Mouse (Mus musculus) layer of hippocampus, adult 8-10 months (tissue): Measurements from ENCODE around the gene Ppt1. TPM values are rescaled to one million over a fixed set of nuclear protein-coding genes. Genes with fewer than 3 reads are reported as not detected.
"Not testable (repeated sequence)": the region's sequence is repeated elsewhere in the genome, so short reads cannot be mapped to it uniquely, and the experiment has no call there.

Experiments used
- DNase-seq, 2 experiments: peaks; one replicate each; pipeline ENCODE4 v3.0.0; 2022; ENCODE audit warnings: low spot score in 2 of 2
- total RNA-seq, 4 experiments: library from RNA; stranded (reverse); gene quantifications; 2 replicates each; pipeline ENCODE4 v1.2.4; 2022

The Ppt1 gene
- total RNA-seq, result 100 to 1,000 TPM in 3 of 4 experiments, 10 to 100 TPM in 1; 91.5 to 118 (median 113) TPM

DNA sequence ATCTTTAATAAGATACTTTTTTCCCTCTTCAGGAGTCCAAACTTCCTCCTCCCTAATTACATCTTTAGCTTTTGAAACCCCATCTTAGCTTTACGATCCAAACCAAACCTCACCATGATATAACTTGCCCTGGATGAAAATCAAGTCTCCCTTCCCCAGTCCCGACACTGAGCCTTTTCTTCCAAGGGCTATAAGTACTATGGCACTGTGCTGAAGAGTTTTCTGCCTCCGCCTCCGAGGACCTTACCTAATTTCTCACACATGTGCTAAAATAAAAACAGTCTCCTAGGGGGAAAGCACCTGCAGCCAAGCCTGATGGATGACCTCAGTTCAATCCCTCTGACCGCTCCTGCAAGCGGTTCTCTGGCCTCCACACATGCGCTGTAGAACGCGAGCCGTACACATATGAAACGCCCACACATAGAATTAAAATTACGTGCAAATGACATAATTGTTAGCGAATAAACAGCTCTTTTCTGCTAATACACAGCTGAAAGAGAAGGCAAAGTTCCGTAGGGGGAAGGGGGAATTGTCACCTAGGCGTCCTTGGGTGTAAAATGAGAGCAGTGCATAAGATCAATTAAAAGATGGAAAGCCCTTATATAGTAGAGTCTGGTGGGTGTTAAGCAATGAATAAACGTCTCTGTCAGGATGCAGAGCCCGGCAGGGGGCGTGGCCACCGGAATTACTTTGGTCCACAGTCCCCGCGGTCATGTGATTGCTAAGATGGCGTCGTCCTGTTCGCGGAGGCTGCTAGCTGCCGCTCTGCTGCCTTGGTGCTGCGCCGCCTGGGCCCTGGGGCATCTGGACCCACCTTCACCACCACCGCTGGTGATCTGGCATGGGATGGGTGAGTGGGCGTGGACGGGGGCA is at the start of gene Ppt1:
Gene Ppt1 (plus strand): TSS at position 713 of the 873 bp plus-strand sequence.
- peak; percentile 89 to 93 for DNase-seq

DNA sequence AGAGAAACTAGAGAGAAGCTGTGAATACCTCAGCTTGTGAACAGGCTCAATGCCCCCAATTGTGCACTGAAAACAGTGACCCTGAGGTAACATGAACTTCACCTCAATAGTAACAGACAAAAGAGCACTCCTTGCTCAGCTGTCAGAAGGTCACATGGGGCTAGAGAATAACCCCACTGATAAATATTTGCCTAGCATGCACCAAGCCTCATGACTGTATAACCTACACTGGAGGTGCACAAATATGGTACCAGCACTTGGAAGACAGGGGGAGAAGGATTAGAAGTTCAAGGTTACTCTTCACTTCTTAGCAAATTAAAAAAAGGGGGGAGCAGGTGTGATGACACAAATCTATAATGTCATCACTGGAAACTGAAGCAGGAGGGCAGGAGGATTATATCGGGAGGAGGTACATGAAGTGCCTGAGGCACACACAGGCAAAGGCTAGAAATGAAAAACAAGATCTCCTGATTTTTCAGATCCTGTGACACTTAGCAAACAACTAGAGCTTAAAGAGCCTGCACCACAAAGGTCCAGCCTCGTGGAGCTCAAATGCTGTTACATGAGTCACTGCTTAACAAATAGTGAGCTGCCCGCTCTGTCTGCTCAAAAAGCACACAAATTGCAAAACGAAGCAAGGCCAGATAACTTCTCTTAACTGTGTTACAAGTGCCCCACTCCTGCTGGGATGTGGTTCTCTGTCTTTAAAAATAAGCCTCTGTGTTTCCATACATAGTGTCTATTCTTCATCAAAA is 46.5 kb upstream of the Ppt1 start:
- no peak for DNase-seq

DNA sequence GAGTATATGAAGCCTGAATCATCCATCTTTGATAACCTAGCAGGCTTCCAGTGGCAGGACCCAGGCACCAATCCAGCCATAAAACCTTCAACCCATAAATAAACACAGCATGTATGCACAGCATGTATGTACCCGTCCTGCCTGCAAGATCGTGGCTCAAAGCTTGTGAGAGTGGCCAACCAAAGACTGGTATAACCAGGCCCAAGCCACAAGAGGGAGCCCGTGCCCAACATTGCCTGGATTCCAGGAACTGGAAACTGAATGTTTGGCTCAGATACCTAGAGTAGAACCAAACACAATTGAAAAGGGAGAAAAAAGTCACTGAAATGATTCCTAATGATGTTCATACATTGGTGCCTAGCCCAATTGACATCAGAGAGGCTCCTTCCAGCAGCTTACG is 27.9 kb upstream of the Ppt1 start:
- DNase-seq, result peak; percentile 39 to 67

DNA sequence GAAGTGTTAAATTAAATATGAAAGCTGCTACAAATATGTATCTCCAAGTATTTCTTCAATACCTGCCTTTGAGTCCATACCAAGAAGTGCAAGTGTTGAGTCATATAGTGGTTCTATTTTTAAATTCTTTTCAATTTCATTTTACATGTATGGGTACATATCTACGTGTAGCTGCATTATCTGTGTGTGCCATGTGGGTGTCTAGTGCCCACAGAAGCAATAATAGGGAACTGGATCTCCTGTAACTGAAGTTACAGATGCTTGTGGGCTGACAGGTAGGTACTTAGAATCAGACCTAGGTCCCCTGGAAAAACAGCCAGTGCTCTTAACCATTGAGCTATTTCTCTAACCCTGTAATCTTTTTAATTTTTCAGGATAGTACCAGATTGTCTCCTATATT is 24.9 kb upstream of the Ppt1 start:
- DNase-seq, result no peak

DNA sequence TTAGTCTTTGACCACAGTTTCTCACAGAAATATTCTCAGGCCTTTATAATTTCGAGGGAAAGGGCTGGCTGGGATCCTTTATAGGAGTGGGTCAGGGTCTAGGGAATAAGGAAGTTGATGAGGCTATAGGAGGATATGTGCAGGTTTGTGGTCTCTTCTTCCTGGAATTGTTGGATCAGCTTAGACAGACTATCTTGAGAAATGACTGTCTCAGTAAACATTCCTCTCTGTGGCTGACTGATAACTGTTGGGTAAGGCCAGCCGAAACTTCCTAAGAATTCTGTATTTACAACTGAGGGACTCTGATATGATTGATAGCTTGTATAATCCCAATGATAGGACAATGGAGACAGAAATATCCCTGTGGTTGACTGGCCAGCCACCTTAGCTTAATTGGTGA is 24.2 kb upstream of the Ppt1 start:
- no peak for DNase-seq

DNA sequence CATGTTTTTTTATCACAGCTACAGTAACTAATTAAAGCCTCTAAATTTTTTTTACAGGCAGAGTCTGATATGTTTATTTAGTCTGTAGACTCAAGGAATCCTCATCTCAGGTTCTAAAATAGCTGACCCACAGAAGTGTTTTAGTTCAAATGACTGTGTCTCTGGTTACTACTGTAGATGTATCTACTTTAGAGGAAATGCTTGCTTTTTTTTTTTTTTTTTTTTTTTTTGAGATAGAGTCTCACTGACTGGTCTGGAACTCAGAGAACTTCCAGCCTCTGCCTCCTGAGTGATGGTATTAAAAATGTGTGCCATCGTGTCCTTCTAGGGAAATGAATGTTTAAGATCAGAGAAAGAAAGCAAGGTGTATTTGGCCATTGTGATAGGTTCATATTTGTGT is 19.8 kb upstream of the Ppt1 start:
- no peak for DNase-seq

DNA sequence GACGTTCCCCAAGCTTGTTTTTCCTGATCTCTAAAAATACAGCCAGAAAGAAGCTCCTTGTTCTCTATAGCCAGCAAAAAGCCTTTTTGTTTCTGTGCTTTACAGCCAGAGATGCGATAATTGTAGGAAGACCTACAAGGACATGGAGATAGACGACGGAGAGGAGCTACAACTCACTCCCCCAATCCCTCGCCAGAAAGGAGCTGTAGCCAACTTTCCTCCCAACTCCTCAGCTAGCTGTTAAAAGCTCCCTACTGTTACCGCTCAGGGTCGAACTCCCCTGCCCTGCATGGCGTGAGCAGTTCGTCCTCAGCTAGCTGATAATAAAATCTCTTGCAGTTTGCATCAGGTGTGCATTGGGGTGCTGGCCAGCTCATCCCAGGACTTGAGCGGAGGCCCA is 15.1 kb upstream of the Ppt1 start:
- DNase-seq, result not testable (repeated sequence)

DNA sequence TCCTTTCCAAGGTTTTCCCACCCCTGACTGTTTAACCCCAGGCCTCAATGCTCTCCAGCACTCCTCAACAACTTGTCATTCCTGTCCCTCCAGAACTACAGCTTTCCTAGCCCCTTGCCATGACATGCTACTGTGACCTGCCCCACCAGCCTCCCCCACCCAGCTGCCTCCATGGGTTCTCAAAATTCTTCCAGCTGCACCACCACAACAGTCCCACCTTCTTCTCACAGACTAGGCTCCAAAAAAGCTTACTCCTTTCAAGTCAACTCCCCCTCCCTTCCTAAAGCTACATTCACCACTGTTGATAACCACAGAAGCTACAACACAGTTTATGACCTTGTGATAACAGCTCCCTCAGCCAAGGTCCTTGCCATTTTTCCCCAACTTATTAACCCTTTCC is 8.4 kb upstream of the Ppt1 start:
- no peak for DNase-seq

DNA sequence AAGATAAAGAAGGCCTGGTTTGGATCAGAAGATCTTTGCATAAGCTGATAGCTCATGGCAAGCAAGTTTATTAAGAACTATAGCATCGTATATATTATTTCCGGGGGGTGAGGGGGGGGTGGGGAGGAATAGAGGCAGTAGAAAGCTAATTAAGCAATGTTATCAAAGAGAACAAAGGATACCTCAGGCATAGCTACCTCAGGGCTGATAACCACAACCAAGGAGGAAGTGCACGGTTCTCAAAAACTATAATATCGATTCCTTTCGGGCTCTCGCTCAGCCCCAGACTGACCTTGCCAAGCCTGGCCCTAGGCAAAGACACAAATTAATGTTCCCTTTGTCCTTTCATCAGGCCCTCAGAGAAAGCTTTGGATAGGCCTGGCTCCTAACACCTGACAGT is 6.7 kb upstream of the Ppt1 start:
- DNase-seq, result no peak

DNA sequence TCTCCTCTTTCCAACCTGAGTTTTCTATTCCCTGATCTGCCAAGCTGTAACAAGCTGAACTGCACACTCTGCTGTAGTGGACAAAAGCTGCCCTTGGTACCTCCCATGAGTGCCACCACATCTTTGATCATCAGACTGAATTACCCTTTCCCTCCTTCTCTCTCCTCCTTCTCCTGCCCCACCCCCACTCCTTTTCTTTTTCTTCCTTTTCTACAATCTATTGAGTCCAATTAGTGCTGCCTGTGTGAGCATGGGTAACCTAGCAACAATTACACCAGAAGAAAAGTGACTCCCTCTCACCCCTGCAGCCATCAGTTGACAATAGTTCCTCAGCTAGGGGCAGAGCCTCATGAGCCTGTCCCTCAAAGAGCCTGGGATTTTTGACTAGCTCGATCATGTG is 4.2 kb upstream of the Ppt1 start:
- DNase-seq, result no peak

DNA sequence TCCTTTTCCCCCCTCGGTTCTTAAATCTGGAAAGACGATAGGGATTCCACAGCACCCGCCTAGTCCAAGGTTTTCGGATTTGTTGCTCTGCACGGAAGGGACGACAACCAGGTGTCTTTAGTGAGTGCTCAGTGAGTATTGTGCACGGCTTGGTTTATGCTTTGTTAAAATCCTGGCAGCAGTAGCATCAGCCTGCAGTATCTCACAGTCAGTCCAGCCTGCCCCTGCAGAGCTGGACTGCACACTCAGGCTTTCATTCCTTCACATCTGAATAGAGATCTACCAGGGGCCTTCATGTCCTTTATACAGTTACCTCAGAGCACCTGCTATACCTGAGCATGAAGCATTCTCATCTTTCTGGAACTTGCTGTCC is 347 bp downstream of the Ppt1 start:
- DNase-seq, result no peak

DNA sequence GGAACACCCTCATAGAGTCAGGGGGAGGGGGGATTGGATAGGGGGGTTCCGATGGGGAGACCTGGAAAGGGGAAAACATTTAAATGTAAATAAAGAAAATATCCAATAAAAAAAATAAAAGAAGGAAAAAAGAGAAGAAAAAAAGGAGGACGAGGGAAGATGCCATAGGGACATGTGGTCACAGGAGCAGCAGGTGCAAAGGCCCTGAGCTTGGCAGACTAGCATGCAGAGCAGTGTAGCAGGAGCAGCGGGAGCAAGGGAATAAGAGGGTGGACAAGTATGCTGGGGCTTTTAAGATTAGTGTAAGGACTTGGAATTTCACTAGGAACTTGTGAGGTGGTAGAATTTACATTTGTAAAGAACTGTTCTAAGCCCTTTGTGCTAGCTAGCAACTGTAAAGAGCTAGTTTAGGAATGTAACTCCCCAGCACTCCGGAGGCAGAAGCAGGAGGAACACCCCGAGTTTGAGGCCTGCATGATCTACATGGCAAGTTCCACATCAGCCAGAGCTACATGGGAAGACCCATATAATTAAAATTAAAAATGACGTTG is 1.2 kb downstream of the Ppt1 start:
- no peak for DNase-seq

DNA sequence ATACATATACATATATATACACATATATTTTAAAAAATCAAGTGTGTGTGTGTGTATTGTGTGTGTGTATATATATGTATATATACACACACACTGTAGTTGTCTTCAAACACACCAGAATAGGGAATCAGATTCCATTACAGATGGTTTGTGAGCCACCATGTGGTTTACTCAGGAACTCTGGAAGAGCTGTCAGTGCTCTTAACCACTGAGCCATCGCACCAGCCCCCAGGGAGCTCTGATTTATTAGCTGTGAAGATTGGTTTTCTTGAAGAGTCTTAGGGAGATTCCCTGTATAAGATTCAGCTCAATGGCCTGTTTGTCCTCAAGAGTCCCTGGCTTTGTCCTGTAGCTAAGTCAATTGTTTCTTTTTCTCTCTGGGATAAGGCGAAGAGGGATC is 2.0 kb downstream of the Ppt1 start:
- DNase-seq, result no peak

DNA sequence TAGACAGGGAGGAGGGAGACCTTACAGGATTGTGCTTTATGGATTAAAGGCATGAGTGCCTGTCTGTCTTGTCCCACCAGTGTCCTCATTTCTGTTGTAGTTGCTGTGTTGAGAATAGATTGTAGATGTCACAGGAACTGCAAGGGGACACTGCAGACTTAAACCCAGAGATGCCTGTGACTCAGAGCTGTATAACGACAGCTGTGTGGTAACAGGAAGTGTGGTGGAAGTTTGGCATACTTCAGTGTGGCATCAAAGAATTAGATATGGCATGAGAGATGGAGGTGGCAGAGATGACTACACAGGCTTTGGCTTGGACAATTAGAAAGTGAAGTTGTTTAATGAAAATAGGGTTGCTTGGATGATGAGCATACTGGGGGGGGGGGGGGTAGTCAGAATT is 2.4 kb downstream of the Ppt1 start:
- DNase-seq, result no peak

DNA sequence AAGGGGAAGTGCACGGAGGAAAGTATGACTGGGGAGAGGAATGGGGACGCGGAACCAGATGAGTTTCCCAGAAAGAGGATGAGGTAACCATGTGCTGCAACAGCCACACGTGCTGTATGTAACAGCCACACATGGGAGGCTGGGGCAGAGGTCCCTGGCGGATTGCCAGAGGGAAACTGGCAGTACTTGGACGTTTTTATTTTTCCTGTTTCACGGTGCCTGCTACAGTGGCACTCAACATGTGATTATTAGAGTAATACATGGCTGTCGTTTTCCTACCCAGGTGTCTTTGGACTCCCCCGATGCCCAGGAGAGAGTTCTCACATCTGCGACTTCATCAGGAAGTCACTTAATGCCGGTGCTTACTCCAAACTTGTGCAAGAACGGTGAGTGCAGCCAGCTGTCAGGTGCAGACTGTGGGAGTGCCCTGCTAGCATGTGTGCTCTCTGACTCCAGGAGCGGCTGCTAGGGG is 12.1 kb downstream of the Ppt1 start:
- DNase-seq, result no peak

DNA sequence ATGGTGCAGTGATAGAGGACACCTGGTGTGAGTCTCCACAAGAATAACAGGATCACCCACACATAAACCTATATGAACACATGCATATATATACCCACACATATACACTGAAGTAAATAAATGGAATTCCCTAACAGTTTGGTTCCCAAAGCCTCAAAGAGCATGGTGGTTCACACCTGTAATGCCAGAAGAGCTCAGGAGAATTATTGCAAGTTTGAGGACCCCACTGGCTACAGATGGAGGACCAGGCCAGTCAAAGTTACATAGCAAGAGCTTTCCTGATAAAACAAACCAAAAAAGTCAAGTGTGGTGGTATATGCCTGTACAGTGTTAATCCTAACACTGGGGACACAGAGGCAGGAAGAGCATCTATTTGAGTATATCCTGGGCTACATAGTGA is 15.5 kb downstream of the Ppt1 start:
- DNase-seq, result no peak

DNA sequence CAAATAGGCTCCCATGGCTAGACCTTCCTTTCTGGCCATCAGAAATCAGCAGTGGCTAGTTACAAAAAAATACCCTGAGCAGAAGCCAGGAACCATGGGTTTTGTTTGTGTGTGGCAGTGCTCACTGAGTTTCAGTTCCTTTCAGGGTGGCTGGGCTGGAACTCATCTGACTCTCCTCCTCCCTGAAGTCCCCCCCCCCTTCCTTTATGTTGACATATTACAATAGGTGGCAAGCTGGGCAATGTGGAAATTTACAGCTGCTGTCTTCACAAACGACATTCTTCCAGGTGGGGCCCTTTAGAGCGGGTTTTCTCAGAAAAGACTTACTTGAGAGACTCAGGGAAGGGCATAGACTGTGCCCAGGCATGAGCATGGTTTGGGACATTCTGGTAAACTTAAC is 17.6 kb downstream of the Ppt1 start:
- DNase-seq, result no peak

DNA sequence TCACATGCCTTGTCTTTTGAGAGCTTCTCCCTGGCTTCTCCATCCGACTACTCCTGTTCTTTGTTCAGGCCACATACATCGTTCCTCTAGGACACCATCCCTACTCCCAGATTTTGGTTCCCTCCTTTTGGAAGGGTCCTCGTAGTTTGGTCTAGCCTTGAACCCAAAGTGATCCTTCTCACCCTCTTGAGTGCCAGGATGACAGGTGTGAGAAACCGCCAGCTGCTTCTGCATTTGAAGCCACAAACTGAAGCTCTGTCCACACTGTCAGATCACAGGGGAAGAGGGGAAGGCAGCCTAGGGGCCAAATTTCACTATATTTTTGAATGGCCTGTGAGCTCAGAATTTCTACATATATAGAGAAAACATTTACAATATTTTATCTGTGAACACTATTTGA is 18.7 kb downstream of the Ppt1 start:
- no peak for DNase-seq

DNA sequence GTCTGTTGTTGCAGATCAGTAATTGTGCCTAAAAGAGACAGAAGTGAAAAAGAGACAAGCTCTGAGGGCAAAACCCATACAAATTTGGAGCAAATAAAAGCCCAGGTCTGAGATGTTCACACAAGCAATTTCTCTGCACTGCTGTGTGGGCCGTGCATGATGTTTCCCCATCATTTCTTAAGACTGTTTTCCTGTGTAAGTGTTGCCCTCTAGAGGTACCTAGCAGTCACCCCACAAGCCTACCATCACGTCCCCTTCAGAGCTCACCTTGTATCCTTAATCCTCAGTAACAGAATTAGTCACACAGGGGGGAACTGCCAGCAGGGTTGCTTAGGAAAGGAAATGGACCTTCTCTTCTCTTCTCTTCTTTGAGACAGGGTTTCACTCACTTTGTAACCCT is 21.9 kb downstream of the Ppt1 start:
- no peak for DNase-seq

DNA sequence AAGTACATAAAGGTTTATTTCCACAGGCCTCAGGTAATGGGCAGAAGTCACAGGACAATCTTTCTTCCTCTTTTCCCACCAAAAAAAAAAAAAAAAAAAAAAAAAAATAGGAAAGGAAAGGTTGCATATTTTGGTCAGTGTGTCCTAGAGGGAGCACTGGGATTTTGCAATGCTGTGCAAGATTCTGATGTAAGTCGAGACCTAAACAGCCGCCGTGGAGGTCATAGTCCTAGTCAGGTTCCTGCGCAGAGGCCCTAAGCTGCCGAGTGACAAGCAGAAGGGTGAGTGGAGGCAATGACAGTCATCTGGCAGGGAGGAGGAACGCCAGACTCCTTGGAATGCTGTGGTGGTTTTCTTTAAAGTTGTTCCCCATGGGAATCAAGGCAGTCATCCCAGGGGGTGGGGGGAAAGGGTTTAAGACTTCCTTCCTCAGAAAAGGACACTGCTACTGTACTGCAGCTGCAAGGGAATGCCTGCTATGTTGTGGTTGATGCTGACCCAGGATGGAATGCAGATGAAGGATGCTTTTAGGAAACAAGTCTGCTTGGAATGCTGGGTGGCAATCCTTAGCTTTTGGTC is 23.1 kb downstream of the Ppt1 start:
- DNase-seq, result no peak

DNA sequence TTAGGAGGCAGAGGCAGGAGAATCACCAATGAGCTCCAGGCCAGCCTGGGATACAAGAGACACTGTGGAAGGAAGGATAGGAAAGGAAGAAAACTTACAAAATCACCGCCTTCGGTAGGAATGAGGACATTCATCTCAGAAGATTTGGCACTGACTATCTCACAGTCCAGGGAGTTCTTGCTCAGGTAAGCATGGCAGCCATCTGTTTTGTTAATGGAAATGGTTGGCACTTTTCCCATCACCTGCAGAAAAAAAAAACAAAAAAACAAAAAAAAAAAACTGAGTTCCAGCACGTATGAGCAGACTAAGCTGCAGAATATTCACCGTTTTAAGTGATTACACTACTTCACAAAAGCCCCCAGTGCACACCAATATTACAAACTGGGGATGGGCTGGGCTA is 25.8 kb downstream of the Ppt1 start:
- DNase-seq, result no peak

DNA sequence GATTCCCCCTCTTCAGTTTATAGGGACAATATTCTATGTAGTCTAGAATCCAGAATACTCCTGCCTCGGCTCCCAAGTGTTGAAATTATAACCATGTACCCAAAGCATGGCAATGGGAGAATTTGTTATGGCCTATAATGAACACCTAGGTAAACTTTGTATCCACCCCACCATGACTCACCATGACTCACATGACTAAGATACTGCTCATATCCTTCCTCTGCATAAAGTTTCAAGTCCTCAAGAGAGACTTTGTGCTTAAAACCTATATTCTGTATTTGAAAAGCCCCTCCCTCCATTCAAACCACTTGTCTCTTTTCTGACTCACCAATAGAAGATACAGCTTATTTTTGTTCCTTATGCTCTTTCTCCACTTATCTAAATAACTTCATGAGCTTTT is 32.0 kb downstream of the Ppt1 start:
- no peak for DNase-seq
